Mouse (Mus musculus): ENCODE data around the gene Apoa2. TPM values are rescaled to one million over a fixed set of nuclear protein-coding genes. Genes with fewer than 3 reads are reported as not detected.

Gene Apoa2
- total and polyA plus RNA-seq, 3 experiments = 2.1 to 3.9 (median 2.2) TPM

DNA sequence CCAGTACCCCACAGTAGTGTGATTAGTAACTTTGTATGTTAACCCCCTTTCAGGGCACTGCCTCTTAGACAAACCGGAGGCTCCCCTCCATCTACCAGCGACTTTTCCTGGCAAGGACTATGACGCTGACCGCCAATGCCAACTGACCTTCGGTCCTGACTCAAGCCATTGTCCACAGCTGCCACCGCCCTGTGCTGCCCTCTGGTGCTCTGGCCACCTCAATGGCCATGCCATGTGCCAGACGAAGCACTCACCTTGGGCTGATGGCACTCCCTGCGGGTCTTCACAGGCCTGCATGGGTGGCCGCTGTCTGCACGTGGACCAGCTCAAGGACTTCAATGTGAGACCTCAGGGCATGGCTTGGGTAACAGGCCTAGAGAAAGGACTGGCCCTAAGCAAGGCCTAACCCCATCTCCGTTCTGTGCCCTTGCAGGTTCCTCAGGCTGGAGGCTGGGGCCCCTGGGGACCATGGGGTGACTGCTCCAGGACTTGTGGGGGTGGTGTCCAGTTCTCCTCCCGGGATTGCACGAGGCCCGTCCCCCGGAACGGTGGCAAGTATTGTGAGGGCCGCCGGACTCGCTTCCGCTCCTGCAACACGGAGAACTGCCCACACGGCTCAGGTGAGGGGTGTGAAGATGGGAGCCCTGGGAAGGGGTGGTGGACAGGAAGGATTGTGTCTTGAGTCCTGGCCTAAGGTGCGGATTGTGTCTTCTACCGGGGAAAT is 31.4 kb downstream of the Apoa2 start:
- 78% methylated on average over 24 of the region's 24 CpGs for WGBS
- Histone ChIP-seq H3K27me3 (ENCODE audit: control insufficient read depth, insufficient read depth, low read length) (no peaks in the 10 kb centered on the region), H3K79me2 (replicated peaks; ENCODE audit: control insufficient read depth, insufficient read depth, low read length) (no peaks in the 10 kb centered on the region), H3K4me1 (ENCODE audit: control insufficient read depth, insufficient read depth, low read length) (peaks cover 1% of the 10 kb centered on the region), H3K36me3 (ENCODE audit: control insufficient read depth, insufficient read depth, low read length) (no peaks in the 10 kb centered on the region), H3K4me3 (no peak overlapping the region), H3K9ac (ENCODE audit: low read depth, low read length) (no peak overlapping the region), H3K27ac (no peak overlapping the region)
- DNase-seq = no peak
- intact Hi-C loops (cut with DNase I) = loop anchor here (2.0 kb wide), 1 partner anchor 145 kb away; no protein-coding TSS in a partner anchor
- TF ChIP-seq EP300 (IDR thresholded peaks at IDR 0.05; ENCODE audit: insufficient read depth, low read depth, low read length) = no peak
- TF ChIP-seq CTCF (IDR thresholded peaks at IDR 0.05) = peak; percentile 40

DNA sequence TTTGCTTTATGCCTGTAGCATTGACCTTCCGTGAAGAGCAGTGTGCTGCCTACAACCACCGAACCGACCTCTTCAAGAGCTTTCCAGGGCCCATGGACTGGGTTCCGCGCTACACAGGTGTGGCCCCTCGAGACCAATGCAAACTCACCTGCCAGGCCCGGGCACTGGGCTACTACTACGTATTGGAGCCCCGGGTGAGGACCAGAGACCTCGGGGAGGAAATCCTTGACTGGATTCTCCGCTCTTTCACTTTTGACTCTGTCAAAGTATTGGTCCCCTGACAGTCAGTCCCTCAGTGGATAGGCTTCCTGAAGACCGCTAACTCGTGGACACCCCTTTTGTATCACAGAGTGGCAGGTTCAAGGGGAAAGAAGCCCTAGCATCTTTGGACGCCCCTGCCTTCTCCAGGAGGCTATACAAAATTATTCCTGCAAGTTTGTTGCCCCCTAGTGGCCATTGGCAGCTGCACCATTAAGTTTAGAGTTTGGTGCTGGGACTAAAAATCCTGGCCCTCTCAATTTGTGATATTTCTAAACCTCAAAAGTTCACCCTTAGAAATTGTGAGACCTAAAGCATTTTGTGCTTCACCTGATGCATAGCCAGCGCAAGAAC is 32.2 kb downstream of the Apoa2 start:
- intact Hi-C loops (cut with DNase I) = loop anchor here (1.0 to 2.0 kb wide), 2 partner anchors 34 to 146 kb away; no protein-coding TSS in a partner anchor
- peak; percentile 61 to 66 for DNase-seq
- H3K9ac ChIP-seq (ENCODE audit: low read depth, low read length) = no peak overlapping the region
- H3K36me3 ChIP-seq (ENCODE audit: control insufficient read depth, insufficient read depth, low read length) = peaks cover under 1% of the 10 kb centered on the region; the same call in 1 of the 2 replicates
- TF ChIP-seq CTCF (IDR thresholded peaks at IDR 0.05) (no peak; the same call in 1 of the 2 replicates), POLR2A (IDR thresholded peaks at IDR 0.05; ENCODE audit: insufficient read depth, low read depth, low read length) (no peak), EP300 (IDR thresholded peaks at IDR 0.05; ENCODE audit: insufficient read depth, low read depth, low read length) (no peak)
- no peaks in the 10 kb centered on the region for H3K79me2 ChIP-seq (replicated peaks; ENCODE audit: control insufficient read depth, insufficient read depth, low read length)
- 61% methylated on average over 15 of the region's 15 CpGs for WGBS
- no peaks in the 10 kb centered on the region for H3K27me3 ChIP-seq (ENCODE audit: control insufficient read depth, insufficient read depth, low read length)
- no peak overlapping the region for H3K27ac ChIP-seq
- H3K4me3 ChIP-seq = no peak overlapping the region
- H3K4me1 ChIP-seq (ENCODE audit: control insufficient read depth, insufficient read depth, low read length) = peaks cover 1% of the 10 kb centered on the region

DNA sequence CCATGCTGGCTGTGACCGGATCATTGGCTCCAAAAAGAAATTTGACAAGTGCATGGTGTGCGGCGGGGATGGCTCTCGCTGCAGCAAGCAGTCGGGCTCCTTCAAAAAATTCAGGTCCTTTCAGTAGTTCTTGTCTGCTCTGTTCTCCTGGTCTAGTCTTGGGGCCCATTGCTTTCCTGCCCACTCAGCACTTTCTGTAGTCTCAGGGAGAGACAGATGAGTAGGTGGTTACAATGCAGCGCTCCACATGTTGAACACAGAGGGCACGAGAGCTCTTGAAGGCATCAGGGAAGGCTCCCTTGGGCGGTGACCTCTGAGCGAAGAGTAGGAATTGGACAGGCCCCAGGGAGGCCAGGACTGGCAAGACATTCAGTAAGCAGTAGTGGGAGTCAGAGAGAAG is 32.9 kb downstream of the Apoa2 start:
- no peak overlapping the region for H3K9ac ChIP-seq (ENCODE audit: low read depth, low read length)
- no peak overlapping the region for H3K27ac ChIP-seq
- no peak for DNase-seq
- no peak overlapping the region for H3K4me3 ChIP-seq
- no peaks in the 10 kb centered on the region for H3K79me2 ChIP-seq (replicated peaks; ENCODE audit: control insufficient read depth, insufficient read depth, low read length)
- no peak for TF ChIP-seq CTCF (IDR thresholded peaks at IDR 0.05)
- no peak for TF ChIP-seq EP300 (IDR thresholded peaks at IDR 0.05; ENCODE audit: insufficient read depth, low read depth, low read length)
- TF ChIP-seq POLR2A (IDR thresholded peaks at IDR 0.05; ENCODE audit: insufficient read depth, low read depth, low read length) = no peak
- H3K27me3 ChIP-seq (ENCODE audit: control insufficient read depth, insufficient read depth, low read length) = no peaks in the 10 kb centered on the region
- intact Hi-C loops (cut with DNase I) = loop anchor here (1.0 to 2.0 kb wide), 2 partner anchors 34 to 147 kb away; no protein-coding TSS in a partner anchor
- WGBS = 83% methylated on average over 9 of the region's 9 CpGs
- peaks cover 4% of the 10 kb centered on the region; the same call in 1 of the 2 replicates for H3K36me3 ChIP-seq (ENCODE audit: control insufficient read depth, insufficient read depth, low read length)
- peaks cover 6% of the 10 kb centered on the region for H3K4me1 ChIP-seq (ENCODE audit: control insufficient read depth, insufficient read depth, low read length)

DNA sequence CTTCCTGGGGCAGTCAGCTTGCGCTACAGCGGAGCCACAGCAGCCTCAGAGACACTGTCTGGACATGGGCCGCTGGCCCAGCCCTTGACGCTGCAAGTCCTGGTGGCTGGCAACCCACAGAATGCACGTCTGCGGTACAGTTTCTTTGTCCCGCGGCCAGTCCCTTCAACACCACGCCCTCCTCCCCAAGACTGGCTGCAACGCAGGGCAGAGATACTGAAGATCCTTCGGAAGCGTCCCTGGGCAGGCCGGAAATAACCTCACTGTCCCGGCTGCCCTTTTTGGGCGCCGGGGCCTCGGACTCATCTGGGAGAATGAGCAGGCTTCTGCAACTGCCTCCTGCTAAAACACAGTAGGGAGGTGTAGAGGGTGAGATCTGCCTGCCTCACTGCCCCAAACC is 34.1 kb downstream of the Apoa2 start:
- H3K27ac ChIP-seq = 0 out of 2 replicates have a peak overlapping the region, but pooled peaks have one; percentile 9
- WGBS = 59% methylated on average over 17 of the region's 17 CpGs
- no peak overlapping the region for H3K9ac ChIP-seq (ENCODE audit: low read depth, low read length)
- H3K27me3 ChIP-seq (ENCODE audit: control insufficient read depth, insufficient read depth, low read length) = no peaks in the 10 kb centered on the region
- H3K36me3 ChIP-seq (ENCODE audit: control insufficient read depth, insufficient read depth, low read length) = peaks cover 4% of the 10 kb centered on the region; the same call in 1 of the 2 replicates
- intact Hi-C loops (cut with DNase I) = no loop called here
- peaks cover 8% of the 10 kb centered on the region for H3K4me1 ChIP-seq (ENCODE audit: control insufficient read depth, insufficient read depth, low read length)
- TF ChIP-seq CTCF (IDR thresholded peaks at IDR 0.05) (no peak), POLR2A (IDR thresholded peaks at IDR 0.05; ENCODE audit: insufficient read depth, low read depth, low read length) (no peak)
- no peak overlapping the region; the same call in 1 of the 2 replicates for H3K4me3 ChIP-seq
- no peaks in the 10 kb centered on the region for H3K79me2 ChIP-seq (replicated peaks; ENCODE audit: control insufficient read depth, insufficient read depth, low read length)
- no peak for DNase-seq

DNA sequence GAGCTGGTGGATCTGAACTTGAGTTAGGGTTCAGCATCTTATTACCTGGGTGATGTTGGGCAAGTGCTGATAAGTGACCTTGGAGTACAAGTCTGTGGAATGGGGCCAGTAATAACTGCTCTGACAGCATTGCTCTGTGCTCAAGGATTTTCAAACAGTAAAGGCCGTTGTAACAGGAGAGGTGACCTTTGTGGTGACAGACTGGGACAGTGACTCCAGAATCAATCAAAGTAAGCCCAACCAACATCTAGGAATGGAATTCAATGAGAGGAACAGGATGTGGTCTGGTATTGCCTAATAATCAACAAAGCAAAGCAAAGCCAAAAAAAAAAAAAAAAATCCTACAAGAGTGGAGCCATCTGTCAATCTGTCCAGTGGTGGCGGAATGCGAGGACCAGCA is 35.5 kb downstream of the Apoa2 start:
- no peak overlapping the region for H3K9ac ChIP-seq (ENCODE audit: low read depth, low read length)
- no peak for DNase-seq
- peaks cover 4% of the 10 kb centered on the region; the same call in 1 of the 2 replicates for H3K36me3 ChIP-seq (ENCODE audit: control insufficient read depth, insufficient read depth, low read length)
- 61% methylated on average over 3 of the region's 3 CpGs for WGBS
- no peaks in the 10 kb centered on the region for H3K27me3 ChIP-seq (ENCODE audit: control insufficient read depth, insufficient read depth, low read length)
- no peak overlapping the region for H3K27ac ChIP-seq
- TF ChIP-seq EP300 (IDR thresholded peaks at IDR 0.05; ENCODE audit: insufficient read depth, low read depth, low read length) = no peak
- intact Hi-C loops (cut with DNase I) = no loop called here
- peaks cover 8% of the 10 kb centered on the region for H3K4me1 ChIP-seq (ENCODE audit: control insufficient read depth, insufficient read depth, low read length)
- no peaks in the 10 kb centered on the region for H3K79me2 ChIP-seq (replicated peaks; ENCODE audit: control insufficient read depth, insufficient read depth, low read length)
- no peak overlapping the region for H3K4me3 ChIP-seq

DNA sequence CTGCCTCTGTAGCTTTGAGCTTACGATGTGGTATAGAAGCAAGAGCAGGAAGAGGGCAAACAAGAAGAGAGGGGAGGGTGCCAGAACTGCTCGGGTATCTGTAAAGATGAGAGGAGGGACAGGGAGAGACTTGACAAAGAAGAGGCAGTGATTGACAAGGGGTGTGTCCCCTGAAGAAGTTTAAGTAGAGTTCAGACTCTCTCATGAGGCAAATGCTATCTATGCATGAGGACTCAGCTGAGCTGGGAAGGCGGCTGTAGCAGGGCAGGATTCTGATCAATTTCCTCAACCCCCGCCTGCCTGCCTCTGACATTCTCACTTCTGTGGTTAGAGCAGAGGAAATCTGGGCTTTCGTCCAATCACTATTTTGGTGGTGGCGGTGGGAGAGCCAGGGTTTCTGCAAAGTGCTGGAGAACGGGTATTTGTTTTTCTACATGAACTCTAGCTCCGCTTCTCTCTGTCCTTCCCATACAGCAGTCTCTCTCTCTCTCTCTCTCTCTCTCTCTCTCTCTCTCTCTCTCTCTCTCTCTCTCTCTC is 37.8 kb downstream of the Apoa2 start:
- Histone ChIP-seq H3K4me1 (ENCODE audit: control insufficient read depth, insufficient read depth, low read length) (peaks cover 6% of the 10 kb centered on the region), H3K36me3 (ENCODE audit: control insufficient read depth, insufficient read depth, low read length) (peaks cover 4% of the 10 kb centered on the region; the same call in 1 of the 2 replicates), H3K27me3 (ENCODE audit: control insufficient read depth, insufficient read depth, low read length) (no peaks in the 10 kb centered on the region), H3K79me2 (replicated peaks; ENCODE audit: control insufficient read depth, insufficient read depth, low read length) (no peaks in the 10 kb centered on the region), H3K4me3 (peak overlapping the region; percentile 31; the same call in 1 of the 2 replicates), H3K9ac (ENCODE audit: low read depth, low read length) (peak overlapping the region; percentile 51), H3K27ac (peak overlapping the region; percentile 76)
- TF ChIP-seq EP300 (IDR thresholded peaks at IDR 0.05; ENCODE audit: insufficient read depth, low read depth, low read length) (0 out of 2 replicates have a peak, but pooled peaks have one; percentile 20), POLR2A (IDR thresholded peaks at IDR 0.05; ENCODE audit: insufficient read depth, low read depth, low read length) (0 out of 2 replicates have a peak, but pooled peaks have one; percentile 25), CTCF (IDR thresholded peaks at IDR 0.05) (no peak)
- DNase-seq = peak; percentile 71 to 79
- intact Hi-C loops (cut with DNase I) = no loop called here
- WGBS = 0% methylated on average over 8 of the region's 8 CpGs

All from heart, adult 2 months (tissue).